Mouse (Mus musculus): Measurements from ENCODE around the gene Procr.

Procr gene

DNA sequence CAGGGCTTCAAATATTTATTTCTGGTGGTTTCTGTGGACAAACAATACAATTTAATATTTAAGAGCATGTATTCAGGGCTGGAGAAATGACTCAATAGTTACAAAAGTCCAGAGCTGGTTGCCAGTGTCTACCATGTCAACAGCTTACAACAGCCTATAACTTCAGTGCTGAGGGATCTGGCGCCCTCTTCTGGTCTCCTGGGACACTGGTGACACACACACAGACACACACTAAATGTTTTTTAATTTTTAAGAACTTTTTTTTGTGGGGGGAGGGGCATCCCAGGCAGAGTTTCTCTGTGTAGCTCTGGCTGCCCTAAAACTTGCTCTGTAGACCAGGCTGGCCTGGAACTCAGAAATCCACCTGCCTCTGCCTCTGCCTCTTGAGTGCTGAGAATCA is 4.8 kb downstream of the Procr start:
- peak; percentile 50 to 64 for DNase-seq

DNA sequence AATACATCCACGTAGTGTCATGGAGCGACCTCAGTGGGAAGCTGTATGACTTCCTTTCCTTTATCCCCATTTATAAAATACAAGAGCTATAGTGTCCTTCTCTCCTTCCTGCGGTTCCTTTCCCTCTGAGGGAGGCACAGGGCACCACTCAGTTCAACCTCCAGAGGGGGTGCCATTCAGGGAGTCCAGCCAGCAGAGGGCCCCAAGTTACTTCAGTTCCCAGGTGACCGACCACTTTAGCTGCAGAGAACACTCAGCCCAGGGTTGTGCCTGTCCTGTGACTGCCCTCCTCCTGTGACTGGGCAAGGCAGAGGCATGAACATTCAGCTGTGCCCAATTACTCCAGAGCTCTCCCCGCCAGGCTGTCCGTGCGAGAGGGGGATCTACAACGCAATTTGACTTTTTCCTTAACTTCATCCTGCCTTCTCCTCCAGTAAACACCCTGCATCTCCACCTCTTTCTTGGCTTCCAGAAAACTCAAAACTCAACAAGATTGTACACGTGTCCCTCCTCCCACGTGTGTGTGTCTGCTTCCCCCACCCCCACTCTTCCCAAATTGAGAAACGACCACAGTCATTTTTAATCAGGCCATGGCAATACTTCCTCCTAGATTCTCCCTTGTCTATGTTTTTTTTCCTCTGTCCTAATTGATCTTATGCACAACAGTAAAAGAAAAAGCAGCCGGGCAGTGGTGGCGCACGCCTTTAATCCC is 6.1 kb downstream of the Procr start:
- peak in 1 of 2 experiments; percentile 24 for DNase-seq

- DNase-seq: peak; percentile 42 to 59
These were observed 13.9 kb downstream of the Procr start for GRCm38 (mm10) chr2:155764679-155765418.

DNA sequence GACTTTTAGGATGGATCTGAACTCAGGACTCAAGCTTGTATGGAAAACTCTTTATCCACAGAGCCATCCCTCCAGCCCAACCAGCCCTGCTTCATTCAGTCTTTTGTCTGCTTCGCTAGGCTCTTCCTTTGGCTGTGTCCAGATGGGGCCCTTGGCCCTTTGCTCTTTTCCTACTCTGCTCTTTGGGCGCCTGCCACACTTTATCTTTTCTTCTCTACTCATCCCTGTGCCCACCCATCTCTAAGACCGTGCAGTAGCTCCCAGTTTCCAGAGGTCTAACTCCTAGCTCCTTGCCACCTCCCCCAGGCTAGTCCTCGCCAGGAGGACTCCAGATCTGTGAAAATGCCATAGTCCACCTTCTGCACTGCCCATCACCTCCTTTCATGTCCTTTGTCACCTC is 22.7 kb downstream of the Procr start:
- no peak for DNase-seq

DNA sequence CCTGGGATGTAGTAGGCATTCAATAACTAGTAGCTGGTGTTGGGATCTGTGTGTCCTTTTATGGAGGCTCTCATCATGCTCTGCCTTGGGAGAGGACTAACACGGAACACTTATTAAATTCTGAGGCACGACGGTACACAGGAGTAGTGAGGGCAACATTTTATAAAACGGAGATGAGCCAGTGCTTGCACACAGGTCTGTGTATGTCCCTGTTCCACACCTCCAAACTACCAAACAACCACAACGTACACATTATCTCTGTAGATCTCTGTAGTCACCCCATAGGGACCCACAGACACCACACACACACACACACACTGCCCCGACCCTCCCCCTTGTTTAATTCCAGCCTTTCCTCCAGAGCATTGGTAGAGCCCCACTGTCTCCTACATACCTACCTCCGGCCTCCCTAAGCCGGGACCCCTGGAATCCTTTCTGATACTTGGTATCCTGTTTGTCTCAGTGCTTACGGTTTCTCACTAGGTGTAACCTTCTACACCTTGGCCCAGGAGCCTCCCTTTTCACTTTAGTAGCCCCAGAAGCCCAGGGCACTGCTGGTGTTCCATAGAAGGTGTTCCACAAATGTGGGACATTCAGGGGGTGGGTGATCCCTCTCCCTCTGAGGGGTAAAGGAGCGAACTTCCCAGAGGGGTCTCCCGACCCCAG is 23.5 kb downstream of the Procr start:
- no peak for DNase-seq

- DNase-seq: no peak
These were observed 24.2 kb downstream of the Procr start, which contains the start of gene Mmp24 for GRCm38 (mm10) chr2:155774927-155775684. Mmp24 (plus strand) TSS chr2:155775342.

- DNase-seq: peak; percentile 26 to 33
These were observed 24.9 kb downstream of the Procr start for GRCm38 (mm10) chr2:155775685-155776263.

DNA sequence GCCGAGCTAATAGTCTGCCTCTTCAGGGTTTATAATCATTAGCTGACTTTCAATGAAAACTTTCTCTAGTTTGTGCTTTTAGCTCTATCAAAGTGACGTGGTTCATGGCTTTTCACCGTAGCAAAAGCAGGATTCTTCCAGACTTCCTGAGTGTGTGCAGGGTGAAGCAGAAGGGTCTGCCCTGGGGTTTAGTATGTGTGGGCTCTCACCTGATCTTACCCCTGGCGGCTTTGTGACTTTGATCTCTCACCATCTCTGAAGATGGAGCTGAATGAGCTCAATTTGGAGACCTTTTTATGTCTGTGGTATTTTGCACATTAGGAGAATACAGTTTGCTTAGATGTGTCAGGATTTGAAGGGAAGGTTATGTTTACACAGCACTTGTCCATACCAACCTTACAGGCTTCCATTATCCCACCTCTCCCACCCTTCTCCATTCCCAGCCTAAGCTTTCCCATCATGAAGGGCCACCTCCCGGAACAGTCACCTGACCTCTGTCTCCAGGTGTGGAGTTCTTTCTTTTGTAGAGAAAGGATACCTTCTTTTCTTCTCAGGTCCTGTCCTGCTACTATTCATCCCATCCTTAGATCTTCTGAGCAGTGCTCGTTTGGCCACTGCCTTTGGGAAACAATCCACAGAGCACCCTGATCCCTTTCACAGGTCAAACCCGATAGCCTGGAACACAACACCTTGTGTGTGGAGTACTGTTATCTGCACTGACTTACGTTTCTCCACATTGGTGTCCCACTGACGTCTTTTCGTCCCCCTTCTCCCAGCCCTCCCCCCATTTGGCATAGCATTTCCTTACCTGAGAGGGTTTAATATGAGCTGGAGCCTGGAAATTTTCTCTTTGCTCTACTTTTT is 26.1 kb downstream of the Procr start:
- no peak for DNase-seq

DNA sequence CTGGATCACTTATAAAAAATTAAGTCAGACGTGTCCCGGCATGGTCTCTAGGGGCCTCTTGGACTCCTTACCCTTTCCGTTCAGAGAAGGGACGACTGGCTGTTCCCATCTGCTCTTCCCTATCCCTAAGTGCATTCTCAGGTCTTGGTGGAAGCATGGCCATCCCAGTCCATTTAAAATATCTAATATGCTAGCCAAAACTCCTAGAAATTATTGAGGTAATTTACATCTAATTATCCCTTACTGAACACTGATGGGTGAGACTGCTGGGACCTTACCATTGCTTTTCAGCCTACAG is 26.7 kb downstream of the Procr start:
- no peak for DNase-seq

DNA sequence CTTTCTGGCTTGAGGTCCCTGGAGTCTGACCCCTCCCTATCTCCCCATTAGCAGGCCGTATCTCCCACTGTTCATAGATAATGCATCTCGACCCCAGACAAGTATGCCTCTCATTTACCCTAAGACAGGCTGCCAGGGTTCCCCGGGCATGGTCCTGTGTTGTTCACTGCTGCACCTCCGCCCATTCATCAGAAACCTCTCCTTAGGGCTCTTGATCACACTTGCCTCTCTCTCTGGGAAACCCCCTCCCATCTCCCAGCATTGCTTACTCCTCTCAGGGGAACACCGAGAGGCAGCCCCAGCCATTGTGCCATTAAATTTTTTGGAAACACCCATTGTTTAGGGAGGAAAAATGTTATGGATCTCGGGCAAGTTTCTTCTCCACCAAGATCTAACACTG is 27.1 kb downstream of the Procr start:
- DNase-seq: no peak

DNA sequence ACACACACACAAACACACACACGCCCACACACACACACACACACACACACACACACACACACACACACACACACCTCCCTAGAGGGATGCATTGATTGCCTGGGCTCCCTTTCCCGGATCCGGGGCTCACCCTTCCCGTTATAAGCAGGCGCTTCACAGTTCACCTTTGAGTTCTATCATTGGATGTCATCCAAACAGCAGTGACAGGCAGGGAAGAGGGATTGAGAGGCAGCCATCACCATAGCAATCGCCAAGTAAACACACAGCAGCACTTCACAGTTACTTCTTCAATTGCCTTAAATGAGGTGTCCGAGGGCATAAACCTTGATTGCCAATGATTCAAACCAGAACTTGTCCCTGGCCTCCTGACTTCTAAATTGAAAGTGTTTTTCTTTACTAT is 28.1 kb downstream of the Procr start:
- no peak for DNase-seq

- no peak for DNase-seq
These were observed 28.6 kb downstream of the Procr start for GRCm38 (mm10) chr2:155779506-155779905.

DNA sequence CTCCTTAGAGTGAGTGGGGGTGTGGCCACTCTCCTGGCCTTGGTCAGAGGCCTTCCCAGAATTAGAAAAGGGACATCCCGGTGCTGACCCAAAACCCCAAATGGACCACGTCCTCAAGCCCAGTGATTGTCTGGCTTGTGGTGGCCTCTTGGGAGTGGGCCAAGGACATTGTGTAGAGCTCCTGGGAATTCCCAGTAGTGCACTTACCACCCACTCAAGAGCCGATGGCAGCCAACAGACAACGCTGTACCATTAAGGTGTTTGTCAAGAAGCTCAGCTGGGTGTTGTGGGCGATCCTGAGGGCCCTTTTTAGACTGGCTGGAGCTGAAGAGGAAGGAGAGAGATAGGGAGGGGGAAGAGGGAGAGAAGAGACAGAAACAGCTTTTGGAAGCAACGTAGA is 33.6 kb downstream of the Procr start:
- DNase-seq: no peak

DNA sequence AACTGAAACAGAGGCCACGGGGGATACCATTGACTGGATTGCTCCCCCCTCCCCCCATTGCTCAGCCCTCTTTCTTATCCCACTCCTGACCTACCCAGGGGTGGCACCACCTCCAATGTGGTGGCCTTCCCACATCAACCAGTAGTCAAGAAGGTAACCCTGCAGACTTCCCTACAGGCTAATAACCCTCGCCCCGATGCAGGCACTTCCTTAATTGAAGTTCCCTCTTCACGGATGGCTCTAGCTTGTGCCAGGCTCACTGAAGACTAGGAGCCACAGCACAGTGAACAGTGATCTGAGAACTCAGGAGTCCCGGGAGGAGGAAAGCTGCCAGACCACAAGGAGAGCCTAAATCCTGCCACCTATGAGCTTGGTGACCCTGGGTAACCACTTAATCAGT is 36.0 kb downstream of the Procr start:
- no peak for DNase-seq

DNA sequence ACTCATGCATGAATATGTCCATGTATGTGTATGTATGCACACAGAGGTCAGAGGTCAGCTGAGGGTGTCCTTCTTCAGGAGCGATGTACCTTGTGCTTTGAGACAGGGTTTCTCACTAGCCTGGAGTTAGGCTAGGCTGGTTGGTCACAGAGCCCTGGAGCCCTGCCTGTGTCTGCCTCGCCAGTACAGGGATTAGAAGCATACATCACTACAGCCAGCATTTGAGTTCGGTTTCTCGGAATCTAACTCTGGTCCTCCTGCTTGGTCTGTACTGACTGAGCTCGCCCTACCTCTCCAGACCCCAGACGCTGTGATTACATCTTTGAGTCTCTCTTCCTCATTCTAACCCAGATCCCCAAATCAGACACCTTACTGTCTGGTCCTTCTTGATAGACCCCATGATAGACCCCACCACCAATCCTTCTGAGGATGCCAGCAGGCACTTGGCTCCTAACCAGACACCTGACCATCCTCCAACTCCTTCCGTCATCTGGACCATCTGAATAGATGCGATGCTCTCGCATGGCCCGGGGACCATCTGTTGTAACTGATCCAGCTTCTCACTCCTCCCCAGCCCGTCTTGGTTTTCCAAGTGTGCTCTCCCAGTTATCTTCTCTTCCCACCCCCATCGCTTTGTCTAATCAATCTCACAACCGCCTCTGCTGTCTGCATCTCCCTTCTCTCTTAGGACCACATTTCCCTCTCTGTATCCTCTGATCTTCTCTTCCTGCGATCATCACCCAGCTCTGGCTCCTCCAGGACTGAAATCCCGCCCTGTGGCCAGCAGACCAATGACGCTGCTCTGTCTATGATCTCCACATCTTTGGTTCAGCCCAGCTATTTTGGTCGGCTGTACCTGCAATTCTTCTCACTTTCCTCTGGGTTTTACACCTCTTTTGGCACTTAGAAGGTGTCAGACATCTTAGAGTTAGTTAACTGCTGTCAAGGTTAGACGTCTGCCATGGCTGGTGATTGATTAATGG is 37.3 kb downstream of the Procr start:
- DNase-seq: no peak

DNA sequence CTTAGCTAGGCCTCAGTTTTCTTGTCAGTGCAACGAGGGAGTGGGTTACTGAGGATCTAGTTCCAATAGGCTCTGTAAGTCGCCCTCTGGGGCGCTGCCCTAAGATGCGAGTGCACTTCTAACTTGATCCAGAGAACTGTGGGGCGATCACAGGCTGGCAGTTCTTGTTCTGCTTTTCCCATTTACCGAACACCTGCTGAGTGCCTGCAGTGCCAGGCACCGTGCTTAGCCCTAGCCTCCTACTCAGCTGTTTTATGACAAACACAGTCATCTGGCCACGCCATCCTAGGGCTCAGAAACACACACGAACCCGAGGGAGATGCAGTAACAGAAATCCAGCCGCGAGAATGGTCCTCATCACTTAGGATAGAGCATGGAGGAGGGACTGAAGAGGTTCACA is 42.0 kb downstream of the Procr start:
- no peak for DNase-seq

- DNase-seq: no peak
These were observed 43.9 kb downstream of the Procr start for GRCm38 (mm10) chr2:155794674-155795445.

DNA sequence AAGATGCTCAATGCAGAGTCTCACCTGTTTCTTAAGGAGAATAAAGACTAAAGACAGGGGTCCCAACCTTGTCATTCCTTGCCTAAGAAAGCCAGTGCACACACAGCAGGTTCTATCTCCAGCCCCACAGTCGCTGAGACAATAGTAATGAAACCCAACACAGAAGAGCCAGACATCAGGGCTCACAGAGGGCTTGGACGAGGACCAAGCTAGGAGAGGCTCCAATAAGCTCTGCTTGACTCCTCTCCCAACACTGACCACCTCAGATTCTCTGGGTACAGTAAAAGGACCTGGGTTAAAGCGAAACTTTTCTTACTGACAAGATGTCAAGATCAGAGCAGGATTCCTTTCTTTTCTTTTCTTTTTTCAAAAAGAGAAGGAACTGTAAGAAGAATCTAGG is 47.7 kb downstream of the Procr start:
- no peak for DNase-seq

DNA sequence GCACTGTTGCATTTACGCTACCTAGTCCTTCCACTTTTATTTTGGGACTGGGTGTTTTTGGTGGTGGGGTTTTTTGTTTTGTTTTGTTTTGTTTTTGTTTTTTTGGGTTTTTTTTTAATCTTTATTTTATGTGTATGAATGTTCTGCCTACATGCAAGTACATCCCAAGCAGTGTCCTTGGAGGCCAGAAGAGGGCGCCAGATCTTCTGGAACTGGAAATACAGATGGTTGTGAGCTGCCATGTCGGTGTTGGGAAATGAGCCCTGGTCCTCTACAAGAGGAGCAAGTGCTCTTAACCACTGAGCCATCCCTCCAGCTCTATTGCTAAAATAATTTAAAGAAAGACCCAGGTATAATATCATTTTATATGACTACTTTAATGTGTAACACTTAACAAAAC is 51.8 kb downstream of the Procr start:
- no peak for DNase-seq

DNA sequence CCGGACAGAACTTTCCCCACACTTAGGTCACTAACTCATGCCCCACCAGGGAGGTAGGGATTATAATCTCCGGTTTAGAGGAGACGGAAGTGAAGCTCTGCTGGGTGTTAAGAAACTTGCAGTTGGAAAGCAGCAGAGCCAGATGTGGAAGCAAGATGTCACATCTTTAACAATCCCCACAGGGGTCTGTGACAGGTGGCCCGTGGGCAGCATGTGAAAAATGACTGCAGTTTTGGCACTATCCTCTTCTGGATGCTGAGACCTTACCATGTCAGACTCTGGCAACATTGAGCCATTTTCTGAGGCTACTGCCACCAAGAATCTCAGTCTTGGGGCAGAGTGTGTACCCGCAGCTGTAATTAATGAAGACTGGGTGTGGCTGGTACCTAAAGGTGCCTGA is 53.1 kb downstream of the Procr start:
- DNase-seq: no peak

All from lung, adult 18-20 months (tissue).